Mouse (Mus musculus) splenic B cell, adult 2 months (primary cell): Measurements from ENCODE around the gene Mycs.

Source experiments
- DNase-seq: peaks from one replicate; pipeline ENCODE4 v3.0.0-alpha.2; 2011; ENCODE audit warnings: low read depth, low spot score
- H3K27me3 ChIP-seq: 2 replicates; pipeline ENCODE4 v1.6.1; 2012; ENCODE audit warnings: mild to moderate bottlenecking, low read length, moderate library complexity, mixed read lengths; ENCODE audit not compliant: control insufficient read depth, poor library complexity, insufficient read depth, severe bottlenecking
- H3K36me3 ChIP-seq: 2 replicates; pipeline ENCODE4 v1.6.1; 2012; ENCODE audit warnings: mild to moderate bottlenecking, low read length, moderate library complexity, mixed read lengths; ENCODE audit not compliant: control insufficient read depth, poor library complexity, insufficient read depth, severe bottlenecking

The Mycs gene

DNA sequence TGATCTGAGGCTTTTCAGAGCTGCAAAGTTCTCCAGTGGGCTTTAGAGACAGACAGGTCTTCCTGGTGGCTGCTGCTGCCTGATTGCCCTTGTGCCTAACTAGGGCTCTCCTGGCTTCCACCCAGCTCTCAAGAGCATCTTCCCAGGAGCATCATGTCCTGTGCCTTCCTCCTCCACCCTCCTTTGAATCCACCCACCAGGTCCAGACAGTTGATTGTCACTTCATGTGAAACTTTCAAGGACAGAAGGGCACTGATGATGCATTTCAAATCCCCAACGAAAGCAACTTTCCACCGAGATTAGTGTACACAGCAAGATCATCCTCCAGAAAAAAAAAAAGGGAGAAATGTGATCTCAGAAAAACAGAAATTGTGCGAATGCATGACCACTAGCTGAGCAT, at the start of gene Mycs:
Gene Mycs, minus strand, starts transcription at position 101 of the 400 bp plus-strand sequence.
- DNase-seq, result no peak
- H3K27me3 ChIP-seq, result no peaks in the 10 kb centered on the region
- H3K36me3 ChIP-seq, result no peaks in the 10 kb centered on the region

DNA sequence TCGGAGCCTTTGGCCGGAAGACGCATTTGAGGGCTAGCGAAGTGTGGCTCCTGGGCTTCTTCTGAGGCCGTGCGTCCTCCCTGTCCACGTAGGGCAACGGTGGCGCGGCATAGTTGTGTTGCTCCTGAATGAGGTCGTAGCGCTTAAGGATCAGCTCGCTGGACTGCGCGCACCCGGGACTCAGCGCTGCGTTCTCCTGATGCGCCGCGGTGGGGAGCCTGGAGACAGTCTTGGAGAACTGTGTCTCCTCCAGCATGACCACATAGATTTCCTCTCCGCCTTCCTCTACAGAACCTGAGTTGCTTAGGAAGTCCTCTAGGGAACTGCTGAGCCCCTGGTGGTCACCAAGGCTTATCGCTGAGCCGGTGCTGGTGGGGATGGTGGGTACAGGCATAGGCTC, 1.0 kb downstream of the Mycs start:
- Histone ChIP-seq H3K27me3 (no peaks in the 10 kb centered on the region), H3K36me3 (no peaks in the 10 kb centered on the region)
- no peak for DNase-seq
